Mouse (Mus musculus) brain, embryonic 18.5 days (tissue): Measurements from ENCODE around the gene Hsf2.
"Not testable (repeated sequence)": the region's sequence is repeated elsewhere in the genome, so short reads cannot be mapped to it uniquely, and the experiment has no call there.

ENCODE experiments used
- DNase-seq: peaks from one replicate; pipeline ENCODE4 v3.0.0-alpha.2; 2012; ENCODE audit warnings: low read depth, low spot score

Hsf2 gene

DNA sequence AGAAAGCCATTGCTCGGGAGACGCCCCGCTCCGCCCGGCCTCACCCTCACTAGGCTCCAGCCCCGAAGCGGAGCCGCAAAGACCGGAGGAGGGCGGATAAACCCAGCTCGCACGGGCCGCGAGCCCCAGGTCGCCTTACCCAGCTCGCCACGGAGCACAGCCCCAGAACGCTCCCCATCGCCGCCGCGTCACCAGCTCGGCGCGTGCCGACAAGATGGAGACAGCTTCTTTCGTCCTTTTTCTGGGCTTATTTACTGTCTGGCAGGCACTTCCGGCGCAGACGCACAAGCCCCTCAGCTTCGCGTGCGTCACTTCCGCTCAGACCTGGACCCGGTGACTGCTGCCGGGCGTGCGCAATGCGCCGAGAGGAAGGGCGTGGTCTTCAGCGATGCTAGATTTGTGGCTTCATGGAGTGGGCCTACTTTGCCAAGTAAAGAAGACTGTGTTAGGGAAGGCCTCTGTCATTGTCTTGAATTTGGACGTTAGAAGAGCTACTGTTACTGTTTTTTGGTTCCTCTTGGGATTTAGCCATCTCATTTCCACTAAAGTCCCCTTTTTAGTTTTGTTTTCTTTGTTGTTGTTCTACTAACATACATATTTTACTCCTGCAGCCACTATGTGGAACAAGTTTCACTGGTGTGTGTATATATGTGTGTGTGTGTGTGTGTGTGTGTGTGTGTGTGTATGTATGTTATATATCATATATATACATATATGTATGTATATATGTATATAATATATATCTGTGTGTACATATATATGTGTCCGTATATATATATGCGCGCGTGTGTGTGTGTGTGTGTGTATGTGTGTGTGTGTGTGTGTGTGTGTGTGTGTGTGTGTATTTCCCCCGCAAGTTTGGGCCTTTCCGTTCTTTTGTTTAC lies 46.3 kb downstream of the Hsf2 start, which contains the start of gene Serinc1:
Gene Serinc1, minus strand, starts transcription at position 313 of the 884 bp plus-strand sequence.
- peak; percentile 93 for DNase-seq

- not testable (repeated sequence) for DNase-seq
Observed at GRCm38 (mm10) chr10:57543890-57544289, 57.7 kb downstream of the Hsf2 start.

- no peak for DNase-seq
Observed at GRCm38 (mm10) chr10:57549631-57550030, 63.4 kb downstream of the Hsf2 start.

DNA sequence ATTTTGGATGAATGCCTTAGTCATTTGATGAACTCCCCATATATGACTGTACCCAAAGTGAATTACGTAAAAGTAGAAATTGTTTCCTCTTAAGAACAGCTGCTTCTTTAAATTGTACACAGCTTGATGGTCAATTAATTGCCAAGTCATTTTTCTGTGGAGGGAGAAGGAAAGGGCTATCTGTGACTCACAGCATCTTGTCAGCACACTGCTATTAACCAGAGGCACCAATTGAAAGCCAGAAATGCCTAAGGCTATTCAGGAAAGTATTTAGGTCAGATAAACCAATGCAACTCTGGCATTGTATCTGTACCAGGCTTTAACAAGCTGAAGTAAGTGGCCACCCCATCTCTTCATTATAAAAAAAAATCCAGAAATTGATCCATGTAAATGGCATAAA lies 67.5 kb downstream of the Hsf2 start:
- DNase-seq = no peak

DNA sequence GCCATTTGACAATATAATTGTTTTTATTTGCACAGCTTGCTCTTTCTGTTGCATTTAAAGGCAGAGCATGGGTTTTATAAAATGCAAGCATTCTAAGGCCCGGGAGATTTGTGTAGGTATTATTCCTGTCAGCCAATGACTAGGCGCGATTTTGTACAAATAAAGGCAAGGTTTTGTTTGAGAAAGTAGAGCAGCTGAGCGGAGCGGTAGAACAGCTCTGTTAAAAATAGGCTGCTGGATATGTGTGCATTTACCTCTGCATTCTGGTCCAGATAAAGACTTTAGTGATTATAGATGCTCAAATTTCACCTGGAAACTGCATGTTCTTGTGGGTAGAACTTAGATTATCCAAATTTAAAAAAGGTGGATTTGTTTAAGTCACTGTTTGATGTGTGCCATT lies 71.4 kb downstream of the Hsf2 start:
- DNase-seq = no peak
